Mouse (Mus musculus): ENCODE results near the gene Aox3. TPM values are rescaled to one million over a fixed set of nuclear protein-coding genes. Genes with fewer than 3 reads are reported as not detected.

Gene Aox3
- polyA plus RNA-seq, 1 experiment from 2014 or later = 1.1 TPM

GRCm38 (mm10) chr1:58240347-58240746 lies 127.4 kb downstream of the Aox3 start:
- H3K9ac ChIP-seq (ENCODE audit: low read length) = no peak overlapping the region
- H3K4me1 ChIP-seq (ENCODE audit: control insufficient read depth, insufficient read depth, low read length) = no peaks in the 10 kb centered on the region
- H3K36me3 ChIP-seq (ENCODE audit: control insufficient read depth, insufficient read depth, low read length) = no peaks in the 10 kb centered on the region
- ATAC-seq (ENCODE audit: insufficient number of reproducible peaks, low FRiP score, low TSS enrichment, low read depth) (no peak), DNase-seq (ENCODE audit: low spot score) (no peak)
- 69% methylated on average over 6 of the region's 6 CpGs for WGBS
- no peak overlapping the region for H3K4me2 ChIP-seq (ENCODE audit: low read depth, severe bottlenecking)
- H3K4me3 ChIP-seq (ENCODE audit: low read depth, low read length) = no peak overlapping the region
- no peaks in the 10 kb centered on the region for H3K27me3 ChIP-seq (ENCODE audit: control insufficient read depth, insufficient read depth, low read length)
- no peaks in the 10 kb centered on the region; the same call in 1 of the 2 replicates for H3K9me3 ChIP-seq (ENCODE audit: control insufficient read depth, low read length)
- H3K27ac ChIP-seq (replicated peaks; ENCODE audit: low read depth, low read length) = no peak overlapping the region

GRCm38 (mm10) chr1:58244487-58244886 lies 131.6 kb downstream of the Aox3 start:
- ATAC-seq (ENCODE audit: insufficient number of reproducible peaks, low FRiP score, low TSS enrichment, low read depth) = no peak
- no peaks in the 10 kb centered on the region for H3K36me3 ChIP-seq (ENCODE audit: control insufficient read depth, insufficient read depth, low read length)
- WGBS = 86% methylated on average over 3 of the region's 3 CpGs

DNA sequence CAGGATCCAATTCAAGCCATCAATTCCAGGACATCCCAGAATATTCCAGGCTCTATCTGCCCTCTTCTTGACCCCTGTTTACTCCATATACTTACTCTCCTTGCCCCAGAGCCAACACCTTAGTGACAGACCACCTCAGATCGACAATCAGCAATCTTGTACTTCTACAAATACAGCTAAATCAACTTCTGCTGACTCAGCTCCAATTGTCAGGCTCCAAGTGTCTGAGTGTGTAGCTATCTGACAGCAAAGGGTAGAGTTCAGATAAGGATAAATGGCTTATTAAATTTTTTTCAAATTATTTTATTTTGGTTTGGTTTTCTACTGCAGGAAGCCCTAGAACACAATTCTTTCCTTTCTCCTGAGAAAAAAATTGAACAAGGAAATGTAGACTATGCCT lies 135.6 kb downstream of the Aox3 start:
- no peaks in the 10 kb centered on the region for H3K4me1 ChIP-seq (ENCODE audit: control insufficient read depth, insufficient read depth, low read length)
- ATAC-seq (ENCODE audit: insufficient number of reproducible peaks, low FRiP score, low TSS enrichment, low read depth) (no peak), DNase-seq (ENCODE audit: low spot score) (no peak)
- H3K4me2 ChIP-seq (ENCODE audit: low read depth, severe bottlenecking) = no peak overlapping the region
- H3K9ac ChIP-seq (ENCODE audit: low read length) = no peak overlapping the region
- H3K27ac ChIP-seq (replicated peaks; ENCODE audit: low read depth, low read length) = no peak overlapping the region
- H3K9me3 ChIP-seq (ENCODE audit: control insufficient read depth, low read length) = no peaks in the 10 kb centered on the region
- H3K36me3 ChIP-seq (ENCODE audit: control insufficient read depth, insufficient read depth, low read length) = no peaks in the 10 kb centered on the region
- H3K4me3 ChIP-seq (ENCODE audit: low read depth, low read length) = no peak overlapping the region
- WGBS = 82% methylated on average over 1 of the region's 1 CpGs
- no peaks in the 10 kb centered on the region for H3K27me3 ChIP-seq (ENCODE audit: control insufficient read depth, insufficient read depth, low read length)

More at GRCm38 (mm10) chr1:58244487-58244886, 131.6 kb downstream of the Aox3 start:
- Histone ChIP-seq H3K27me3 (ENCODE audit: control insufficient read depth, insufficient read depth, low read length) (no peaks in the 10 kb centered on the region), H3K4me2 (ENCODE audit: low read depth, severe bottlenecking) (no peak overlapping the region), H3K4me3 (ENCODE audit: low read depth, low read length) (no peak overlapping the region), H3K9me3 (ENCODE audit: control insufficient read depth, low read length) (no peaks in the 10 kb centered on the region), H3K4me1 (ENCODE audit: control insufficient read depth, insufficient read depth, low read length) (no peaks in the 10 kb centered on the region), H3K9ac (ENCODE audit: low read length) (no peak overlapping the region), H3K27ac (replicated peaks; ENCODE audit: low read depth, low read length) (no peak overlapping the region)
- no peak for DNase-seq (ENCODE audit: low spot score)

Other genes with a start within 250 kb of the Aox3 start
- 28.6 and 28.8 TPM in 2 replicates for gene Sgo2a, start 117.2 kb upstream of the Aox3 start, polyA plus RNA-seq (2014; fragmentation: Nextera tagmentation; extraction: Ambion mirVana)
- 15.7 and 20.3 TPM in 2 replicates for gene Kctd18, start 94.2 kb upstream of the Aox3 start, polyA plus RNA-seq (2014; fragmentation: Nextera tagmentation; extraction: Ambion mirVana)
- gene Aox1, start 83.2 kb upstream of the Aox3 start, polyA plus RNA-seq (2014; fragmentation: Nextera tagmentation; extraction: Ambion mirVana) = 0.14 TPM in 1 of 2 replicates, not detected in the other
- 0.08 and 0.30 TPM in 2 replicates for gene Aox4, start 97.3 kb downstream of the Aox3 start, polyA plus RNA-seq (2014; fragmentation: Nextera tagmentation; extraction: Ambion mirVana)
- 0.09 TPM in 1 of 2 replicates, not detected in the other for gene Aox2, start 165.2 kb downstream of the Aox3 start, polyA plus RNA-seq (2014; fragmentation: Nextera tagmentation; extraction: Ambion mirVana)